ENCODE assay signal across 10 mouse cellular contexts in genomic region chr17:28234641-28235040, GRCm38 (mm10). TPM values are rescaled to one million over a fixed set of nuclear protein-coding genes. Genes with fewer than 3 reads are reported as not detected.
DNase-seq lines count a peak whose midpoint lies in the region; ATAC-seq lines count a peak whose summit lies in the region.
"Had no signal": no experiment of that assay in that cellular context is flagged by ENCODE, and none has a peak within 500 bp of the region (broad histone marks: within the 10 kb centered on the region; RNA-seq: fewer than 3 reads in every experiment).

No protein-coding gene starts in this region.

- 0 out of 2 replicates have a peak overlapping the region, but pooled peaks have one; percentile 38 for H3K9ac ChIP-seq in heart, embryonic 14.5 days (ENCODE audit: low read length)
- no peak overlapping the region for H3K9ac ChIP-seq in neural tube, embryonic 12.5 days
- no peak overlapping the region for H3K9ac ChIP-seq in limb, embryonic 13.5 days
- H3K9ac ChIP-seq: forebrain, embryonic 12.5 days; limb, embryonic 15.5 days had no signal

- no peaks in the 10 kb centered on the region for H3K27me3 ChIP-seq in heart, embryonic 14.5 days (ENCODE audit: control insufficient read depth, insufficient read depth, low read length)
- H3K27me3 ChIP-seq in neural tube, embryonic 12.5 days (replicated peaks), result no peaks in the 10 kb centered on the region; the same call in 1 of the 2 replicates
- H3K27me3 ChIP-seq in limb, embryonic 13.5 days, result no peaks in the 10 kb centered on the region
- H3K27me3 ChIP-seq: limb, embryonic 15.5 days had no signal

- no peak for ATAC-seq in heart, embryonic 14.5 days (ENCODE audit: insufficient number of reproducible peaks, insufficient read depth, low FRiP score, low read depth)
- no peak for ATAC-seq in neural tube, embryonic 12.5 days (ENCODE audit: low FRiP score, low read depth)
- ATAC-seq in limb, embryonic 13.5 days (ENCODE audit: low FRiP score, low read depth), result no peak

- intact Hi-C loops in heart, postnatal 14 days (cut with DNase I), result loop anchor here (5.0 kb wide), 1 partner anchor 38 kb away; no protein-coding TSS in a partner anchor

- 91% methylated on average over 5 of the region's 5 CpGs for WGBS in heart, embryonic 14.5 days
- WGBS in neural tube, embryonic 12.5 days, result 86% methylated on average over 5 of the region's 5 CpGs
- 81% methylated on average over 5 of the region's 5 CpGs for WGBS in limb, embryonic 13.5 days

- no peak overlapping the region for H3K4me2 ChIP-seq in heart, embryonic 14.5 days (ENCODE audit: low read length)
- peak overlapping the region; percentile 10; the same call in 1 of the 2 replicates for H3K4me2 ChIP-seq in neural tube, embryonic 12.5 days (replicated peaks)
- H3K4me2 ChIP-seq in limb, embryonic 13.5 days (replicated peaks), result peak overlapping the region; percentile 77
- H3K4me2 ChIP-seq: forebrain, embryonic 12.5 days; limb, embryonic 15.5 days had no signal

- DNase-seq in heart, postnatal 14 days, result no peak
- DNase-seq in neural tube, embryonic 10.5 days (ENCODE audit: extremely low spot score, low spot score), result no peak
- no peak for DNase-seq in left cerebral cortex, adult 8-10 months (ENCODE audit: low spot score in 2 of 2)
- DNase-seq in thymus, postnatal 14 days, result no peak
- DNase-seq: thymus, postnatal 25 days had no signal

- H3K9me3 ChIP-seq in heart, embryonic 14.5 days (ENCODE audit: control insufficient read depth, low read length), result no peaks in the 10 kb centered on the region
- no peaks in the 10 kb centered on the region for H3K9me3 ChIP-seq in neural tube, embryonic 12.5 days
- no peaks in the 10 kb centered on the region for H3K9me3 ChIP-seq in limb, embryonic 13.5 days
- H3K9me3 ChIP-seq: forebrain, embryonic 12.5 days; limb, embryonic 15.5 days had no signal

- H3K36me3 ChIP-seq in heart, embryonic 14.5 days (ENCODE audit: control insufficient read depth, insufficient read depth, low read length), result peaks cover 12% of the 10 kb centered on the region; the same call in 1 of the 2 replicates
- no peaks in the 10 kb centered on the region for H3K36me3 ChIP-seq in neural tube, embryonic 12.5 days
- peaks cover 27% of the 10 kb centered on the region for H3K36me3 ChIP-seq in limb, embryonic 13.5 days
- H3K36me3 ChIP-seq: forebrain, embryonic 12.5 days had no signal

- H3K4me3 ChIP-seq in heart, embryonic 14.5 days (ENCODE audit: control insufficient read depth in 1 of 2, insufficient read depth in 1 of 2, low read depth in 1 of 2, low read length in 2 of 2), result no peak overlapping the region
- no peak overlapping the region for H3K4me3 ChIP-seq in neural tube, embryonic 12.5 days
- H3K4me3 ChIP-seq in limb, embryonic 13.5 days, result no peak overlapping the region
- H3K4me3 ChIP-seq: forebrain, embryonic 12.5 days; limb, embryonic 15.5 days had no signal

- H3K4me1 ChIP-seq in heart, embryonic 14.5 days (ENCODE audit: control insufficient read depth in 2 of 2, insufficient read depth in 2 of 2, low read length in 2 of 2), result peaks cover 3 to 12% of the 10 kb centered on the region in 2 experiments; a peak in 3 of 4 replicates
- peaks cover 8% of the 10 kb centered on the region for H3K4me1 ChIP-seq in neural tube, embryonic 12.5 days
- H3K4me1 ChIP-seq in limb, embryonic 13.5 days, result peaks cover 42% of the 10 kb centered on the region

- no peak overlapping the region for H3K27ac ChIP-seq in heart, embryonic 14.5 days (replicated peaks in 1 of 2; ENCODE audit: control insufficient read depth in 1 of 2, insufficient read depth in 1 of 2, low read depth in 2 of 2, low read length in 2 of 2)
- H3K27ac ChIP-seq in neural tube, embryonic 12.5 days, result no peak overlapping the region
- H3K27ac ChIP-seq in limb, embryonic 13.5 days, result no peak overlapping the region
- H3K27ac ChIP-seq: forebrain, embryonic 12.5 days; limb, embryonic 15.5 days had no signal

RNA-seq across cellular contexts. Expression of gene Ppard, which starts 2.1 kb away (rescaled TPM):
- polyA plus RNA-seq in heart, embryonic 14.5 days (2014; fragmentation: Nextera tagmentation; extraction: Ambion mirVana), result 2.2 TPM in 2 replicates
- total RNA-seq in heart, postnatal 14 days (2021), result 10 to 100 TPM; 37.7 to 39.4 TPM
- polyA plus RNA-seq in neural tube, embryonic 12.5 days (2016; fragmentation: Nextera tagmentation; extraction: Ambion mirVana), result 2.2 and 2.3 TPM in 2 replicates
- 3.0 and 3.4 TPM in 2 replicates for polyA plus RNA-seq in limb, embryonic 13.5 days (2015; fragmentation: Nextera tagmentation; extraction: Ambion mirVana)
- total RNA-seq in left cerebral cortex, adult 8-10 months (2022), result 10 to 100 TPM; 26.4 to 28.8 (median 27.1) TPM

RNA-seq across cellular contexts. Expression of gene Def6, which starts 27.1 kb away (rescaled TPM):
- polyA plus RNA-seq in heart, embryonic 14.5 days (2014; fragmentation: Nextera tagmentation; extraction: Ambion mirVana), result 1.5 and 1.9 TPM in 2 replicates
- total RNA-seq in heart, postnatal 14 days (2021), result 1 to 10 TPM; 4.7 to 7.1 TPM
- 4.4 and 5.3 TPM in 2 replicates for polyA plus RNA-seq in neural tube, embryonic 12.5 days (2016; fragmentation: Nextera tagmentation; extraction: Ambion mirVana)
- 10.8 and 12.1 TPM in 2 replicates for polyA plus RNA-seq in limb, embryonic 13.5 days (2015; fragmentation: Nextera tagmentation; extraction: Ambion mirVana)
- total RNA-seq in left cerebral cortex, adult 8-10 months (2022), result 1 to 10 TPM; 2.8 to 5.5 (median 3.7) TPM

RNA-seq across cellular contexts. Expression of gene Zfp523, which starts 57.7 kb away (rescaled TPM):
- polyA plus RNA-seq in heart, embryonic 14.5 days (2014; fragmentation: Nextera tagmentation; extraction: Ambion mirVana), result 19.2 and 23.0 TPM in 2 replicates
- total RNA-seq in heart, postnatal 14 days (2021), result 10 to 100 TPM; 16.6 to 17.0 TPM
- polyA plus RNA-seq in neural tube, embryonic 12.5 days (2016; fragmentation: Nextera tagmentation; extraction: Ambion mirVana), result 45.0 and 53.9 TPM in 2 replicates
- polyA plus RNA-seq in limb, embryonic 13.5 days (2015; fragmentation: Nextera tagmentation; extraction: Ambion mirVana), result 42.2 and 43.6 TPM in 2 replicates
- 100 to 1,000 TPM in 3 of 4 experiments, 10 to 100 TPM in 1; 97.7 to 106 (median 102) TPM for total RNA-seq in left cerebral cortex, adult 8-10 months (2022)
